Mouse (Mus musculus) midbrain, embryonic 11.5 days (tissue): ENCODE measurements around the gene Ccdc87. TPM values are rescaled to one million over a fixed set of nuclear protein-coding genes. Genes with fewer than 3 reads are reported as not detected.

Source experiments
- polyA plus RNA-seq: library from polyadenylated mRNA; unstranded; fragments of >200 nt; fragmentation: Nextera tagmentation; extraction: Ambion mirVana; gene quantifications from 2 replicates; pipeline ENCODE4 v1.2.1, GENCODE M21; 2014

Ccdc87 gene
- polyA plus RNA-seq, 1 experiment from 2014 or later = 0.11 TPM

Other genes with a start within 250 kb of the Ccdc87 start
- gene Lrfn4, start 223.7 kb upstream of the Ccdc87 start, polyA plus RNA-seq = 7.5 and 7.6 TPM in 2 replicates
- gene Rce1, start 213.7 kb upstream of the Ccdc87 start, polyA plus RNA-seq = 61.0 and 68.7 TPM in 2 replicates
- 2.3 and 3.4 TPM in 2 replicates for gene Gm960, start 140.7 kb upstream of the Ccdc87 start, polyA plus RNA-seq
- 13.4 and 14.0 TPM in 2 replicates for gene Sptbn2, start 128.2 kb upstream of the Ccdc87 start, polyA plus RNA-seq
- 137 and 152 TPM in 2 replicates for gene Rbm4b, start 82.9 kb upstream of the Ccdc87 start, polyA plus RNA-seq
- gene Rbm4, start 45.5 kb upstream of the Ccdc87 start, polyA plus RNA-seq = 108 and 111 TPM in 2 replicates
- 12.9 and 27.2 TPM in 2 replicates for gene Gm21992, start 27.8 kb upstream of the Ccdc87 start, polyA plus RNA-seq
- gene Rbm14, start 27.7 kb upstream of the Ccdc87 start, polyA plus RNA-seq = 108 and 113 TPM in 2 replicates
- gene Ccs, start within 50 bp of the Ccdc87 start, polyA plus RNA-seq = 34.1 and 35.6 TPM in 2 replicates
- 34.1 and 34.9 TPM in 2 replicates for gene Ctsf, start 15.8 kb downstream of the Ccdc87 start, polyA plus RNA-seq
- gene Actn3, start 38.5 kb downstream of the Ccdc87 start, polyA plus RNA-seq = 0.86 and 1.2 TPM in 2 replicates
- gene Zdhhc24, start 39.3 kb downstream of the Ccdc87 start, polyA plus RNA-seq = 12.4 and 13.3 TPM in 2 replicates
- gene Bbs1, start 67.3 kb downstream of the Ccdc87 start, polyA plus RNA-seq = 6.5 and 7.8 TPM in 2 replicates
- gene Dpp3, start 88.9 kb downstream of the Ccdc87 start, polyA plus RNA-seq = 153 and 159 TPM in 2 replicates
- gene Peli3, start 103.8 kb downstream of the Ccdc87 start, polyA plus RNA-seq = 1.3 and 1.5 TPM in 2 replicates
- 157 and 158 TPM in 2 replicates for gene Mrpl11, start 122.8 kb downstream of the Ccdc87 start, polyA plus RNA-seq
- gene Npas4, start 150.9 kb downstream of the Ccdc87 start, polyA plus RNA-seq = 0.04 TPM in 1 of 2 replicates, not detected in the other
- gene Slc29a2, start 184.5 kb downstream of the Ccdc87 start, polyA plus RNA-seq = 4.2 TPM in 2 replicates
- gene B4gat1, start 199.5 kb downstream of the Ccdc87 start, polyA plus RNA-seq = 40.1 and 41.7 TPM in 2 replicates
- gene AC124502.3, start 199.5 kb downstream of the Ccdc87 start, polyA plus RNA-seq = 1.6 TPM in 2 replicates
- 66.1 and 68.4 TPM in 2 replicates for gene Brms1, start 202.0 kb downstream of the Ccdc87 start, polyA plus RNA-seq
- gene Rin1, start 211.1 kb downstream of the Ccdc87 start, polyA plus RNA-seq = 0.63 and 1.4 TPM in 2 replicates
- gene Cd248, start 228.7 kb downstream of the Ccdc87 start, polyA plus RNA-seq = 26.7 and 32.2 TPM in 2 replicates
- gene Tmem151a, start 246.2 kb downstream of the Ccdc87 start, polyA plus RNA-seq = 1.3 TPM in 2 replicates
- gene Yif1a, start 249.2 kb downstream of the Ccdc87 start, polyA plus RNA-seq = 70.4 and 80.6 TPM in 2 replicates